ENCODE assay signal across 13 mouse cellular contexts in genomic region chr7:75371520-75371876, GRCm38 (mm10).
DNase-seq lines count a peak whose midpoint lies in the region; ATAC-seq and TF ChIP-seq lines count a peak whose summit lies in the region.
"Had no signal": no experiment of that assay in that cellular context is flagged by ENCODE, and none has a peak within 500 bp of the region (broad histone marks: within the 10 kb centered on the region; RNA-seq: fewer than 3 reads in every experiment).

No protein-coding gene starts in this region.

- peak overlapping the region; percentile 75 for H3K4me2 ChIP-seq in CH12.LX (ENCODE audit: insufficient read depth, low read depth, poor library complexity, severe bottlenecking)
- H3K4me2 ChIP-seq in myocyte (ENCODE audit: low read depth) = peak overlapping the region; percentile 89
- H3K4me2 ChIP-seq in liver, embryonic 11.5 days = no peak overlapping the region; the same call in 1 of the 2 replicates
- H3K4me2 ChIP-seq: hindbrain, embryonic 13.5 days; limb, embryonic 13.5 days; lung, embryonic 15.5 days; midbrain, embryonic 13.5 days had no signal

- no peaks in the 10 kb centered on the region for H3K36me3 ChIP-seq in CH12.LX (replicated peaks in 1 of 2; ENCODE audit: control insufficient read depth in 1 of 2, insufficient read depth in 1 of 2, low read length in 1 of 2)
- no peaks in the 10 kb centered on the region for H3K36me3 ChIP-seq in myocyte (ENCODE audit: control insufficient read depth, insufficient read depth)
- H3K36me3 ChIP-seq in liver, embryonic 11.5 days (ENCODE audit: control insufficient read depth, insufficient read depth, low read length) = no peaks in the 10 kb centered on the region
- H3K36me3 ChIP-seq: embryonic facial prominence, embryonic 13.5 days; hindbrain, embryonic 13.5 days; limb, embryonic 13.5 days; lung, embryonic 15.5 days; midbrain, embryonic 13.5 days had no signal

- ATAC-seq in liver, embryonic 11.5 days (replicated peaks; ENCODE audit: low FRiP score) = no peak

- no peak for DNase-seq in layer of hippocampus, adult 2 months (ENCODE audit: low spot score in 2 of 2)
- no peak for DNase-seq in layer of hippocampus, adult 11-12 months (ENCODE audit: low spot score)
- peak; percentile 31 for DNase-seq in B cell, adult 2 months
- DNase-seq in CH12.LX (ENCODE audit: extremely low read depth) = peak; percentile 23
- DNase-seq in liver, embryonic 11.5 days (ENCODE audit: low spot score) = no peak
- no peak for DNase-seq in urinary bladder, postnatal 25 days (ENCODE audit: low spot score)

- no peaks in the 10 kb centered on the region for H3K27me3 ChIP-seq in CH12.LX (replicated peaks)
- H3K27me3 ChIP-seq in myocyte (ENCODE audit: control insufficient read depth, insufficient read depth, insufficient read length) = no peaks in the 10 kb centered on the region
- H3K27me3 ChIP-seq in liver, embryonic 11.5 days (replicated peaks; ENCODE audit: control insufficient read depth, insufficient read depth, low read length) = no peaks in the 10 kb centered on the region
- H3K27me3 ChIP-seq: embryonic facial prominence, embryonic 13.5 days; limb, embryonic 13.5 days; lung, embryonic 15.5 days; midbrain, embryonic 13.5 days had no signal

- dilution Hi-C loops in CH12.LX (cut with MboI; ENCODE audit: extremely low pct_ligation_motif_present, extremely low pct_unique_long_range_greater_than_20kb, low sequenced_read_pairs) = no loop called here

- TF ChIP-seq RAD21 in CH12.LX (IDR thresholded peaks at IDR 0.05; ENCODE audit: low read depth, low read length) = no peak

- in situ Hi-C loops in CH12.LX (cut with MboI; ENCODE audit: low pct_ligation_motif_present, low pct_unique_long_range_greater_than_20kb, low sequenced_read_pairs) = loop anchor here (10.0 kb wide), 1 partner anchor 493 kb away; no protein-coding TSS in a partner anchor

- peak overlapping the region; percentile 54; the same call in 1 of the 2 replicates for H3K27ac ChIP-seq in layer of hippocampus, adult 2 months
- no peak overlapping the region for H3K27ac ChIP-seq in CH12.LX (ENCODE audit: insufficient read depth, low read depth)
- no peak overlapping the region for H3K27ac ChIP-seq in liver, embryonic 11.5 days (ENCODE audit: low read depth, low read length)
- H3K27ac ChIP-seq: embryonic facial prominence, embryonic 13.5 days; hindbrain, embryonic 13.5 days; limb, embryonic 13.5 days; liver, embryonic 14.5 days; lung, embryonic 15.5 days; midbrain, embryonic 13.5 days had no signal

- H3K79me2 ChIP-seq in CH12.LX (replicated peaks; ENCODE audit: control insufficient read depth, extremely low read depth, insufficient read depth, poor library complexity, severe bottlenecking) (no peaks in the 10 kb centered on the region), myocyte (ENCODE audit: control insufficient read depth, insufficient read depth) (no peaks in the 10 kb centered on the region)

- no peak for TF ChIP-seq CTCF in layer of hippocampus, adult 2 months (conservative IDR thresholded peaks at IDR 0.05)
- no peak for TF ChIP-seq CTCF in CH12.LX (conservative IDR thresholded peaks at IDR 0.05 in 1 of 2, IDR thresholded peaks at IDR 0.05 in 1 of 2; ENCODE audit: low read depth in 2 of 2, low read length in 2 of 2)

- no peak for TF ChIP-seq POLR2A in CH12.LX (IDR thresholded peaks at IDR 0.05; ENCODE audit: low read depth, low read length)
- TF ChIP-seq POLR2A in myocyte (IDR thresholded peaks at IDR 0.05; ENCODE audit: insufficient read length, low read depth) = no peak

- no peak overlapping the region for H3K4me3 ChIP-seq in layer of hippocampus, adult 2 months
- H3K4me3 ChIP-seq in CH12.LX (replicated peaks in 1 of 3; ENCODE audit: low read depth in 2 of 3, low read length in 2 of 3, poor library complexity in 1 of 3) (no peak overlapping the region), myocyte (peak overlapping the region; percentile 6)
- no peak overlapping the region for H3K4me3 ChIP-seq in liver, embryonic 11.5 days (ENCODE audit: low read depth, low read length)
- H3K4me3 ChIP-seq: embryonic facial prominence, embryonic 13.5 days; hindbrain, embryonic 13.5 days; limb, embryonic 13.5 days; lung, embryonic 15.5 days; midbrain, embryonic 13.5 days had no signal

- H3ac ChIP-seq in myocyte (ENCODE audit: control insufficient read depth, insufficient read length) = no peak overlapping the region

- H3K9me3 ChIP-seq in CH12.LX (replicated peaks; ENCODE audit: low read length) = no peaks in the 10 kb centered on the region
- H3K9me3 ChIP-seq in liver, embryonic 11.5 days (ENCODE audit: control insufficient read depth, low read length) = no peaks in the 10 kb centered on the region
- H3K9me3 ChIP-seq: embryonic facial prominence, embryonic 13.5 days; hindbrain, embryonic 13.5 days; limb, embryonic 13.5 days; lung, embryonic 15.5 days; midbrain, embryonic 13.5 days had no signal

- H3K9ac ChIP-seq in CH12.LX (ENCODE audit: insufficient read depth, low read depth) = peak overlapping the region; percentile 36; the same call in 1 of the 2 replicates
- no peak overlapping the region for H3K9ac ChIP-seq in liver, embryonic 11.5 days (ENCODE audit: low read depth, low read length)
- H3K9ac ChIP-seq: embryonic facial prominence, embryonic 13.5 days; hindbrain, embryonic 13.5 days; limb, embryonic 13.5 days; liver, embryonic 14.5 days; lung, embryonic 15.5 days; midbrain, embryonic 13.5 days had no signal

- H3K4me1 ChIP-seq in CH12.LX (ENCODE audit: control insufficient read depth in 1 of 2, insufficient read depth in 2 of 2) = peaks cover 4 to 37% of the 10 kb centered on the region in 2 experiments; a peak in 3 of 4 replicates
- 0 out of 2 replicates have a peak, but pooled peaks cover 2% of the 10 kb centered on the region for H3K4me1 ChIP-seq in liver, embryonic 11.5 days (replicated peaks; ENCODE audit: control insufficient read depth, insufficient read depth, low read length)
- H3K4me1 ChIP-seq: limb, embryonic 13.5 days; midbrain, embryonic 13.5 days had no signal

- no peak for TF ChIP-seq EP300 in CH12.LX (IDR thresholded peaks at IDR 0.05; ENCODE audit: low read length)

TF ChIP-seq in CH12.LX, 34 proteins besides CTCF, POLR2A, EP300 and RAD21:
- no peak for TF ChIP-seq NELFE (IDR thresholded peaks at IDR 0.05; ENCODE audit: low read depth, low read length)
- TF ChIP-seq IRF4 (IDR thresholded peaks at IDR 0.05; ENCODE audit: low read depth, low read length) = 0 out of 2 replicates have a peak, but pooled peaks have one; percentile 17

TF ChIP-seq in myocyte, 11 proteins besides CTCF, POLR2A, EP300 and RAD21:
- no peak for TF ChIP-seq REST (IDR thresholded peaks at IDR 0.05; ENCODE audit: insufficient read depth, insufficient read length)
- TF ChIP-seq MYOG (IDR thresholded peaks at IDR 0.05; ENCODE audit: control insufficient read depth in 1 of 3, insufficient read depth in 1 of 3, insufficient read length in 2 of 3, low read depth in 2 of 3) = no peak
- no peak for TF ChIP-seq MAX (IDR thresholded peaks at IDR 0.05; ENCODE audit: low read depth)
- no peak for TF ChIP-seq SRF (IDR thresholded peaks at IDR 0.05; ENCODE audit: control insufficient read depth, insufficient read length, low read depth)
- TF ChIP-seq TCF3 (IDR thresholded peaks at IDR 0.05; ENCODE audit: insufficient read length, low read depth) = no peak
- no peak for TF ChIP-seq E2F4 (IDR thresholded peaks at IDR 0.05; ENCODE audit: insufficient read depth)
- TF ChIP-seq MYOD1 (IDR thresholded peaks at IDR 0.05; ENCODE audit: control insufficient read depth in 1 of 3, insufficient read length in 2 of 3, low read depth in 2 of 3) = no peak
- TF ChIP-seq POLR2AphosphoS2 (IDR thresholded peaks at IDR 0.05; ENCODE audit: insufficient read length, low read depth) = no peak
- no peak for TF ChIP-seq TCF12 (IDR thresholded peaks at IDR 0.05; ENCODE audit: insufficient read depth, poor library complexity, severe bottlenecking)
- no peak for TF ChIP-seq USF1 (IDR thresholded peaks at IDR 0.05; ENCODE audit: low read depth)

Comparison
In these comparisons a context has a peak if more than half of its experiments do, and no peak if none do; other contexts are left out.
1. DNase-seq: peak in B cell, adult 2 months (2 of 2) and CH12.LX (single experiment); none in layer of hippocampus, adult 2 months (0 of 2), layer of hippocampus, adult 11-12 months (single experiment), liver, embryonic 11.5 days (single experiment) and urinary bladder, postnatal 25 days (single experiment).